Mouse (Mus musculus) heart, embryonic 10.5 days (tissue): Measurements from ENCODE around the gene Tpp2. TPM values are rescaled to one million over a fixed set of nuclear protein-coding genes. Genes with fewer than 3 reads are reported as not detected.
A peak's percentile ranks its signal among the peaks of the same experiment; 100 is the strongest.
"Not testable (repeated sequence)": the region's sequence is repeated elsewhere in the genome, so short reads cannot be mapped to it uniquely, and the experiment has no call there.

Experiments
- DNase-seq: peaks from one replicate; pipeline ENCODE4 v3.0.0-alpha.2; 2017; ENCODE audit warnings: low spot score
- H3K27ac ChIP-seq: fragments of 300-500 bp; sonication (generic); 2 replicates; pipeline ENCODE4 v1.5.1; 2016; ENCODE audit warnings: mild to moderate bottlenecking
- H3K27me3 ChIP-seq: fragments of 300-500 bp; sonication (generic); 2 replicates; pipeline ENCODE4 v1.6.1; 2016; ENCODE audit warnings: mild to moderate bottlenecking; ENCODE audit not compliant: poor library complexity, insufficient read depth, severe bottlenecking
- H3K36me3 ChIP-seq: fragments of 300-500 bp; sonication (generic); 2 replicates; pipeline ENCODE4 v1.6.1; 2016; ENCODE audit warnings: mild to moderate bottlenecking, moderate library complexity
- H3K4me1 ChIP-seq: fragments of 300-500 bp; sonication (generic); 2 replicates; pipeline ENCODE4 v1.6.1; 2016; ENCODE audit warnings: mild to moderate bottlenecking
- H3K4me3 ChIP-seq: fragments of 300-500 bp; sonication (generic); 2 replicates; pipeline ENCODE4 v1.5.1; 2016; ENCODE audit warnings: mild to moderate bottlenecking, moderate library complexity
- H3K9me3 ChIP-seq: fragments of 300-500 bp; sonication (generic); 2 replicates; pipeline ENCODE4 v1.6.1; 2016; ENCODE audit warnings: mild to moderate bottlenecking, moderate library complexity
- WGBS: fragments of 180-500 bp; shearing (Covaris S2); methylation state at CpG from one replicate; pipeline ENCODE4 v1.1.7; 2016; 5-methylcytosine and 5-hydroxymethylcytosine counted together
- microRNA-seq: library from miRNA; unstranded; fragments of <30 nt; microRNA quantifications from one replicate; pipeline ENCODE4, GENCODE M21; 2017
- polyA plus RNA-seq: library from polyadenylated mRNA; unstranded; fragments of >200 nt; fragmentation: Nextera tagmentation; extraction: Ambion mirVana; gene quantifications from 2 replicates; pipeline ENCODE4 v1.2.1, GENCODE M21; 2016

Tpp2 gene
- polyA plus RNA-seq, 1 experiment from 2014 or later, result 57.6 TPM

GRCm38 (mm10) chr1:44041797-44042554 is 108.5 kb downstream of the Tpp2 start:
- WGBS, result 2% methylated on average over 17 of the region's 17 CpGs
- Histone ChIP-seq H3K4me3 (peak overlapping the region; percentile 62), H3K36me3 (no peaks in the 10 kb centered on the region), H3K27me3 (no peaks in the 10 kb centered on the region), H3K4me1 (peaks cover 4% of the 10 kb centered on the region; the same call in 1 of the 2 replicates), H3K9me3 (no peaks in the 10 kb centered on the region), H3K27ac (peak overlapping the region; percentile 79)
- DNase-seq, result no peak

DNA sequence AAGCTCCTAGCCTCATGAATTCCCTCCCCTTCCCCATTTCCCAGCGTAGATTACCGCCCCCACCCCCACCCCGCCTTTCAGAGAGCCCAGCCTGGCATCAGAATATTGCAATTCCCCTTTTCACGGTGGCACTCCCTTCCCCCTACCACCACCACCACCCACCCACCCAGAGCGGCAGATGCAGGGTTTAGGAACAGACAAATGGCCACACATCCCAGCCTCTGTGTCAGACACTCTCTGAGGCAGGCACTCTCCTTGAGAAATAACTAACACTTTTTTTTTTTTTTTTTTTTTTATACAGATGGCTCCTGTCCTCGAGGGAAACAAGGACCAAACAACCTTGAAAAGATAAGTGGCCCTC is 109.1 kb downstream of the Tpp2 start:
- no peaks in the 10 kb centered on the region for H3K36me3 ChIP-seq
- peak overlapping the region; percentile 62 for H3K4me3 ChIP-seq
- peaks cover 4% of the 10 kb centered on the region; the same call in 1 of the 2 replicates for H3K4me1 ChIP-seq
- WGBS, result 3% methylated on average over 6 of the region's 6 CpGs
- H3K27me3 ChIP-seq, result no peaks in the 10 kb centered on the region
- no peaks in the 10 kb centered on the region for H3K9me3 ChIP-seq
- H3K27ac ChIP-seq, result peak overlapping the region; percentile 79
- no peak for DNase-seq

DNA sequence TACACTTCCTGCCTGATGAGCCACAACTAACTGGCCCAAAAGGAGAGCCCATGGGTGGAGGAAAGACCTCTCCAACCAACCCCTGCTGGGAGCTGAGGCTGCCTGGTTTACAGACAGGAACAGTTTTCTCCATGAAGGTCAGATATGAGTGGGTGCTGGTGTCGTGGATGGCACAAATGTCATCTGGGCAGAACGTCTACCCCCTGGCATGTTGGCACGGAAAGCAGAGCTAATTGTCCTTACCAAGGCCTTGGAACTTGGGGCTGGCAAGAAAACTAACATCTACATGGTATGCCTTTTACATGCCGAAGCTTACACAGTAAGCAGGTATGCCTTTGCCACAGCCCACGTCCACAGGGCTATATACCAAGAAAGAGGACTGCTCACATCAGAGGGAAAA is 112.2 kb downstream of the Tpp2 start:
- DNase-seq, H3K36me3 ChIP-seq, H3K27me3 ChIP-seq, H3K4me1 ChIP-seq, H3K9me3 ChIP-seq, H3K27ac ChIP-seq, H3K4me3 ChIP-seq: not testable (repeated sequence)
- WGBS, result 81% methylated on average over 5 of the region's 5 CpGs

- 65% methylated on average over 2 of the region's 2 CpGs for WGBS
- no peaks in the 10 kb centered on the region for H3K36me3 ChIP-seq
- H3K27me3 ChIP-seq, result no peaks in the 10 kb centered on the region
- H3K9me3 ChIP-seq, result no peaks in the 10 kb centered on the region
- H3K27ac ChIP-seq, result no peak overlapping the region
- DNase-seq, result no peak
- H3K4me1 ChIP-seq, result peaks cover 4% of the 10 kb centered on the region; the same call in 1 of the 2 replicates
- no peak overlapping the region for H3K4me3 ChIP-seq
Measured at GRCm38 (mm10) chr1:44046556-44046955, 113.1 kb downstream of the Tpp2 start.

Small RNA genes lying within 50 kb of the gene (microRNA-seq; reads per million reads assigned to microRNA genes)
- gene Gm24180, result not detected

Other genes with a start within 250 kb of the Tpp2 start
- gene 1500015O10Rik, start 203.0 kb upstream of the Tpp2 start, polyA plus RNA-seq, result 0.44 and 1.6 TPM in 2 replicates
- gene Uxs1, start 105.8 kb upstream of the Tpp2 start, polyA plus RNA-seq, result 15.6 and 17.2 TPM in 2 replicates
- 0.15 and 0.23 TPM in 2 replicates for gene Mettl21c, start 86.4 kb downstream of the Tpp2 start, polyA plus RNA-seq
- 0.02 and 0.05 TPM in 2 replicates for gene Gm8251, start 128.3 kb downstream of the Tpp2 start, polyA plus RNA-seq
- 80.2 and 106 TPM in 2 replicates for gene Tex30, start 168.8 kb downstream of the Tpp2 start, polyA plus RNA-seq
- gene Kdelc1, start 185.2 kb downstream of the Tpp2 start, polyA plus RNA-seq, result 57.3 and 59.0 TPM in 2 replicates
- 15.2 and 16.1 TPM in 2 replicates for gene Bivm, start 185.3 kb downstream of the Tpp2 start, polyA plus RNA-seq
- 14.4 and 15.0 TPM in 2 replicates for gene Ercc5, start 214.1 kb downstream of the Tpp2 start, polyA plus RNA-seq